Mouse (Mus musculus): Measurements from ENCODE around the gene Akap2. TPM values are rescaled to one million over a fixed set of nuclear protein-coding genes. Genes with fewer than 3 reads are reported as not detected.

Gene Akap2
- total and polyA plus RNA-seq, 2 experiments = 4.2 to 6.5 TPM

DNA sequence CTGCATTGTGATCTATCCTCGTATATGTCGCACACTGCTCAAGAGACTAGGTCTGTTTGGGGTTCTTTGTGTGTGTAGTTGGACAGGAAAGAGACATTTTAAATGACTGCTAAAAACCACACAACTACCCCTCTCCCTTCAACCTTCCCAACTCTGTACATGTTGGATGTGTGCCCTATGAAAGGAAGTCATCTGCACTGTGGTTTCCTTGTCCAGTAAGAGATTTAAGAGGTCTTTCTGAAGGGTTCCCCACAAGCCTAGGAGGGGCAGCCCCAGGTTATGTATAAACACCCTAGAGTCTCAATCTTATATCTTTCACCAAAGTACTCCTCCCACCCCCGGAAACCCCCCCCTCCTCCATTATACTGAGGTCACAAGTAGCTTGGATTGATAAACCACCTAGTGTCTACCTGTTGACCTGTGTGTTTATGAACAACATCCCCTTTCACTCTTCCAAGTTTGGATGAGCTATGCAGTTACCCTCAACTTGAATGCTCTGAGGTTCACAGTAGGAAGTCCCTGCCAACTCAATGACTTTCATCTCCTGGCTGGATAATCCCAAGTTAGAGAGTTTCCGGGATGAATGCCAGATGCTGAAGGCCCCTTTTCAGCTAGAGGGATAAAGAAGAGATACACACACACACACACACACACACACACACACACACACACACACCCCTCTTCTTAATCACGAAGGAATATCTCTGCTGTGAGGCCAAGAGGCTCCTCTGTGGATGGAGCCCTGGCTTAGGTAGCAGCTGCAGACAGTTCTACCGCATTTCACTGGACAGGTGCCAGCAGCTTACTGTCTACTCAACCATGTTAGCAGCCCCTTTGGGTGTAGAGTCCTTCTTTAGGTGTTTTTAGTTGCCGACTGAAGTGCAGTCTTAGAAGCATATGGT is 166.3 kb downstream of the Akap2 start:
- WGBS = 69% methylated on average over 7 of the region's 7 CpGs
- Histone ChIP-seq H3K4me1 (ENCODE audit: control insufficient read depth, insufficient read depth, low read length) (peaks cover 20% of the 10 kb centered on the region), H3K4me3 (ENCODE audit: insufficient read depth, low read depth, low read length) (no peak overlapping the region), H3K36me3 (ENCODE audit: control insufficient read depth, insufficient read depth, low read length) (no peaks in the 10 kb centered on the region), H3K9ac (ENCODE audit: low read depth, low read length) (no peak overlapping the region), H3K27me3 (ENCODE audit: control insufficient read depth, insufficient read depth, low read length) (no peaks in the 10 kb centered on the region), H3K79me2 (ENCODE audit: control insufficient read depth, insufficient read depth, low read length) (peaks cover 6% of the 10 kb centered on the region; the same call in 1 of the 2 replicates), H3K27ac (replicated peaks; ENCODE audit: insufficient read depth, low read depth, low read length) (no peak overlapping the region)
- no peak for TF ChIP-seq POLR2A (IDR thresholded peaks at IDR 0.05; ENCODE audit: extremely low read depth, insufficient read depth, low read length)
- no peak for TF ChIP-seq CTCF (IDR thresholded peaks at IDR 0.05; ENCODE audit: low read depth, low read length)
- DNase-seq (ENCODE audit: extremely low read depth, low read depth, low spot score) = peak; percentile 15

DNA sequence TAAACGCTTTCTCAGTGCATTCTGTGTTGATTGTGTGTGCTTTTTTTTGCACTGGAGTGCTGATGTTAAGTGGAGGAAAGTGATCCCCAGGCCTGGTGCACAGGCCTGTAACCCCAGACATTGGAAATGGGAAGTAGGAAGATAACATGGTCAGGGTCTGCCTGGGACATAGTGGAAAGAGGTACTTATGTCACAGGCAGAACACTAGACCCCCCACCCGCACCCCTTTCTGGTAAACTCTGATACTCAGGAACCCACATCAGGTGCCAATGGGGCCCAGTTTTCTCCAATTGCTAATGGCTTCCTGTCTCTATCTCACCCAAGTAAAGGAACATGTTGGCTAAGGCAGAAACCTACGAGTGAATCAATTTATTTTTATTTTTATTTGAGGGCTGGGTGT is 167.1 kb downstream of the Akap2 start:
- Histone ChIP-seq H3K79me2 (ENCODE audit: control insufficient read depth, insufficient read depth, low read length) (peaks cover 6% of the 10 kb centered on the region; the same call in 1 of the 2 replicates), H3K27ac (replicated peaks; ENCODE audit: insufficient read depth, low read depth, low read length) (no peak overlapping the region), H3K9ac (ENCODE audit: low read depth, low read length) (no peak overlapping the region), H3K4me3 (ENCODE audit: insufficient read depth, low read depth, low read length) (no peak overlapping the region), H3K27me3 (ENCODE audit: control insufficient read depth, insufficient read depth, low read length) (no peaks in the 10 kb centered on the region), H3K36me3 (ENCODE audit: control insufficient read depth, insufficient read depth, low read length) (no peaks in the 10 kb centered on the region), H3K4me1 (ENCODE audit: control insufficient read depth, insufficient read depth, low read length) (peaks cover 20% of the 10 kb centered on the region)
- DNase-seq (ENCODE audit: extremely low read depth, low read depth, low spot score) = no peak
- 86% methylated on average over 3 of the region's 3 CpGs for WGBS
- TF ChIP-seq POLR2A (IDR thresholded peaks at IDR 0.05; ENCODE audit: extremely low read depth, insufficient read depth, low read length) (no peak), CTCF (IDR thresholded peaks at IDR 0.05; ENCODE audit: low read depth, low read length) (no peak)

DNA sequence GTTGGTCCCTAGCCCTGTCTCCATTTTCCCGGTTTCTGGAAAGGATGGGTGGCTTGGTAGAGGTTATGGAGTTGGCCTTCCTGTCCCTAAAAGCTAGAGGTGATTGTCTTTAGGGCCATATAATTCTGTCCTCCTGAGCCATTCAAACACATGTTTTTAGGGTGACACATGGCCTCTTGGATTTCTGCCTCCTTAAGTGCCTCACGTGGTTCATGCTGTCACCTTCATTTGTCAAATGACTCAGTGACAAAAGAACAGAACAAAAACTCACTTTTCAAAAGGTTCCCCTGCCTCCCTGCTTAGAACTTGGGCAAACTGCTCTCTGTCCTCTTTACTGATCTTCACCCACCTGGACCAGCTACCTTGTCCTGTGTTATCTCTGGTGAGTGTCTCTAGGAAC is 167.7 kb downstream of the Akap2 start:
- WGBS = 87% methylated on average over 2 of the region's 2 CpGs
- Histone ChIP-seq H3K9ac (ENCODE audit: low read depth, low read length) (no peak overlapping the region), H3K4me1 (ENCODE audit: control insufficient read depth, insufficient read depth, low read length) (peaks cover 18% of the 10 kb centered on the region), H3K27ac (replicated peaks; ENCODE audit: insufficient read depth, low read depth, low read length) (no peak overlapping the region), H3K27me3 (ENCODE audit: control insufficient read depth, insufficient read depth, low read length) (no peaks in the 10 kb centered on the region), H3K36me3 (ENCODE audit: control insufficient read depth, insufficient read depth, low read length) (no peaks in the 10 kb centered on the region), H3K4me3 (ENCODE audit: insufficient read depth, low read depth, low read length) (no peak overlapping the region), H3K79me2 (ENCODE audit: control insufficient read depth, insufficient read depth, low read length) (peaks cover 6% of the 10 kb centered on the region; the same call in 1 of the 2 replicates)
- TF ChIP-seq POLR2A (IDR thresholded peaks at IDR 0.05; ENCODE audit: extremely low read depth, insufficient read depth, low read length) (no peak), CTCF (IDR thresholded peaks at IDR 0.05; ENCODE audit: low read depth, low read length) (no peak)
- no peak for DNase-seq (ENCODE audit: extremely low read depth, low read depth, low spot score)

DNA sequence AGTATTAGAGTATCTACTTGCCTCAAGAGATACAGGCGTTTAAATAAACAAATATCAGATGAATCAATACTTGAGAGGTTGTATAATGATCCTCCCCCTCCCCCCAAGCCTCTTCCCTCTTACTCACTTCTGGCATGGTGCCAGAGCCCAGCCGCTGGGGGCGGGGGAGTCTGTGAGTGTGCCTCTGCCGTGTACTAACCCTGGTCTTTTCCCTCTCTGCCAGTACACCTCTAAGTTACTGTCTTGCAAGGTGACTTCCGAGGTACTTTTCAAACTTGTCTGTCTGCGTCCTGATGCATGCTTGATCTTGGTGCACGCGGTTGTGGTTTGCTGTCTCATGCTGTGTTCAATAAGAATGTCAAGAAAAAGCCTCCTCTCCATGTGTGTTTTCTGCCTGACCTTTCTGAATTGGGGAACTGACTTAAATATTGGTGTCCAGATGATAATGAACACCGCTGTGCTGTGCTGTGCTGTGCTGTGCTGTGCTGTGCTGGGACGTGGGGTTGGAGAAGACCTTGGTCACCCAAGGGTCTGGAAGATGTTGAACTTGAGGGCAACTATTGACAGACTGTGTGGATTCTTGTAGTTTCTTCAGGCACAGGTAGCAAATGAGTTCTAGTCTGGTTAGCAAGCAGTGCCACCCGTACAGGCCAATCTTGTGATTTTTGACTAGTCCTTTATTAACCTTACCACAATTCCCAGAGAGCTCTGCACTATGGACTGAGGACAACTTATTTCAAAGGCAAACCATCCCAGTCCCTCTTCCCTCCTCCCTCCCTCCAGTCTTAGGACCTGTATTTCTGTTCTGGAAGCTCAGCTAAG is 168.8 kb downstream of the Akap2 start:
- Histone ChIP-seq H3K4me3 (ENCODE audit: insufficient read depth, low read depth, low read length) (no peak overlapping the region), H3K9ac (ENCODE audit: low read depth, low read length) (no peak overlapping the region), H3K36me3 (ENCODE audit: control insufficient read depth, insufficient read depth, low read length) (no peaks in the 10 kb centered on the region), H3K4me1 (ENCODE audit: control insufficient read depth, insufficient read depth, low read length) (peaks cover 18% of the 10 kb centered on the region), H3K27me3 (ENCODE audit: control insufficient read depth, insufficient read depth, low read length) (no peaks in the 10 kb centered on the region), H3K79me2 (ENCODE audit: control insufficient read depth, insufficient read depth, low read length) (peaks cover 2% of the 10 kb centered on the region; the same call in 1 of the 2 replicates), H3K27ac (replicated peaks; ENCODE audit: insufficient read depth, low read depth, low read length) (peak overlapping the region; percentile 60)
- peak; percentile 71 for DNase-seq (ENCODE audit: extremely low read depth, low read depth, low spot score)
- TF ChIP-seq POLR2A (IDR thresholded peaks at IDR 0.05; ENCODE audit: extremely low read depth, insufficient read depth, low read length) (no peak), CTCF (IDR thresholded peaks at IDR 0.05; ENCODE audit: low read depth, low read length) (no peak)
- WGBS = 22% methylated on average over 11 of the region's 11 CpGs

DNA sequence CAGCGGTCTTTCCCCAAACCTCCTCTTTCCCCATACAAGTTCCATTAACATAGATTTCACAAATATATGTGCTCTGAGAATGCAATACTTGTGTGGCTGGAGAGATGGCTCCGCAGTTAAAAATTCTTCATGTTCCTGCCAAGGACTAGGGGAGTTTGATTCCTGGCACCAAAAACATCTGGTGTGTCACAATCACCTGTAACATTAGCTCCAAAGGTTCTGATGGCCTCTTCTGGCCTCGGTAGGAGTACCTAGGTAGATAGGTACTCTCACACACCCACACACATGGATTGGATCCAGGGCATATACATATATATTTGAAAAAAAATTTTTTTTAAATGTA is 169.4 kb downstream of the Akap2 start:
- peaks cover 2% of the 10 kb centered on the region; the same call in 1 of the 2 replicates for H3K79me2 ChIP-seq (ENCODE audit: control insufficient read depth, insufficient read depth, low read length)
- H3K36me3 ChIP-seq (ENCODE audit: control insufficient read depth, insufficient read depth, low read length) = no peaks in the 10 kb centered on the region
- H3K27me3 ChIP-seq (ENCODE audit: control insufficient read depth, insufficient read depth, low read length) = no peaks in the 10 kb centered on the region
- peak overlapping the region; percentile 60 for H3K27ac ChIP-seq (replicated peaks; ENCODE audit: insufficient read depth, low read depth, low read length)
- no peak overlapping the region for H3K9ac ChIP-seq (ENCODE audit: low read depth, low read length)
- TF ChIP-seq CTCF (IDR thresholded peaks at IDR 0.05; ENCODE audit: low read depth, low read length) = no peak
- no peak for TF ChIP-seq POLR2A (IDR thresholded peaks at IDR 0.05; ENCODE audit: extremely low read depth, insufficient read depth, low read length)
- 36% methylated on average over 3 of the region's 3 CpGs for WGBS
- peak; percentile 92 for DNase-seq (ENCODE audit: extremely low read depth, low read depth, low spot score)
- peaks cover 18% of the 10 kb centered on the region for H3K4me1 ChIP-seq (ENCODE audit: control insufficient read depth, insufficient read depth, low read length)
- no peak overlapping the region for H3K4me3 ChIP-seq (ENCODE audit: insufficient read depth, low read depth, low read length)
